Mouse (Mus musculus) cerebellum, adult 9-10 months (tissue): ENCODE measurements around the gene Wnk3.
"Not testable (repeated sequence)": the region's sequence is repeated elsewhere in the genome, so short reads cannot be mapped to it uniquely, and the experiment has no call there.

Experiments used
- DNase-seq: peaks from one replicate; pipeline ENCODE4 v3.0.0; 2022

The Wnk3 gene

GRCm38 (mm10) chrX:151197778-151198177 lies at the start of gene Wnk3:
Wnk3 (plus strand) TSS chrX:151198078.
- DNase-seq = no peak

DNA sequence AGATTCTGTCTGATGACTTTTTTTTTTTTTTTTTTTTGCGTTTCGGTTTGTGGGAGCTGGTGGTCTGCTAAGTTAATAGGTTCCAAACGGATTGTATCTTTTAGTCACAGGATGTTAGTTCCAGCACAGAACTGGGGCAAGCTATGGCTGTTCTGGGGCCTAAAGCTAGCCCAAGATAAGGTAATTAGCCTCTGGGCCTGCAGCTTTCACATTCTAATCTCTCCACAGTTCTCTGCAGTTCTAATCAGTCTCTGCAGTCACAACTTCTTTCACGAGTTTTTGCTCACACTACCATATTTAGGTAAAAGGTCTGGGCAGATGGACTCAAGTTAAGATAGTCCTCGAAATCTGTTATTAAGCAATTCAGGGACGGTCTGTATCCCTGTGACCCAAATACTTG lies 39.5 kb upstream of the Wnk3 start:
- no peak for DNase-seq

- peak; percentile 79 for DNase-seq
These were observed 29.3 kb upstream of the Wnk3 start for GRCm38 (mm10) chrX:151168438-151169131.

DNA sequence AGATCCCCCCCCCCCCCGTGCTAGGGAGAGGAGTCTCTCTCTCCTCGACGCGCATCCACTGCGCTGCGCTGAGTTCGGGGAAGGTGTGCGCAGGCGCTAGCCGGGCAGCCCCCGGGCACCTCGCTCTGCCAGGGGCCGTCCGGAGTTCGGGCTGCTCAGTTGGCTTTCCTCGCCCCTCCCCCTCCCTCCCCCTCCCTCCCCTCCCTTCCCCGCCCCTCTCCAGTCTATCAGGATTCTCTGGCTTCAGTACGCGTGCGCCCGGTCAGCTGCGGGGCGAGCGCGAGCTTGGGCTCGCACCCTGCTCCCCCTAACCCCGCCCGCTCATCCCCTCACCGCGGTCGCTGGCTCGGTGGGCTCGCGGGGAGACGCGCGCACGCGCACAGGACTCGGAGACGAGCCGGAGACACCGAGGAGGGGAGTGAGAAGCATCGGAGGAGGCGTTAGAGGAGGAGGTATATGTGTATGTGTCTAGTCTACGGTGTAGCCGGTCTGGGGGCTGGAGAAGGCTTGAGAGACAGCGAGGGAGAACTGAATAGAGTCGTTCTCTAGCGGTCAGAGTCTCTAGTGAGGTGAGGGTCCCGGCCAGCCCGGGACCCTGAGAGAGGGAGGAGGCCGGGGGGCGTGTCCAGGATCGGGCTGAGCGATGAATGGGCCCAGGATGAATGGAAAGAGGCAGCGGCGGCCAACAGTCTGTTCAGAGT lies 28.5 kb upstream of the Wnk3 start:
- peak; percentile 76 for DNase-seq

DNA sequence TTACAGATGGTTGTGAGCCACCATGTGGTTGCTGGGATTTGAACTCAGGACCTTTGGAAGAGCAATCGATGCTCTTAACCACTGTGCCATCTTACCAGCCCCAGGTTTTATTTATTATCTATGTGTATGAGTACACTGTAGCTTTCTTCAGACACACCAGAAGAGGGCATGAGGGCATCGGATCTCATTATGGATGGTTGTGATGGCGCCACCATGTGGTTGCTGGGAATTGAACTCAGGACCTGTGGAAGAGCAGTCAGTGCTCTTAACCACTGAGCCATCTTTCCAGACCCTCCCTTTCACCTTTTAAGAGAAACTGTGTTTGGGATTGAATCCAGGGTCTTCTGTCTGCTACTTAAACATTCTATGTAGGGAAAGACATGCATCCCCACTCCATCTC lies 24.7 kb upstream of the Wnk3 start:
- DNase-seq = not testable (repeated sequence)

DNA sequence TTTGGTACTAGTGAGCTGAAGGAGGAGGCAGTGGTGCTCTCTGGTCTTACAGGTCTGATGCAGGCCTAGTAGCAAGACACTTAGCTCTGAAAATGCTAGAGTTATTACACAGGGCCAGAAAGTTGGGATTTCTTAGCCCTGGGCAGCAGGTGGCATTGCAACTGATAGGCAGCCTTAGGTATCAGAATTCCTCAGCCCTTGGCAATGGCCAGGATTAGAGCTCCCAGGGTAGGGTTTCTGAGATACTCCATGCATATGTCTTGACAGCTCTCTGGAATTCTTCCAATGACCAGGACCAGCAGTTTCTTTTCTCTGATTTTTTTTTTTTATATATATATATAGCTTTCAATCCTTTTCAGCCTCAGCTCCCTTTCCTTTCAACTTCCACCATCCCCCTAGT lies 100.5 kb downstream of the Wnk3 start:
- no peak for DNase-seq

DNA sequence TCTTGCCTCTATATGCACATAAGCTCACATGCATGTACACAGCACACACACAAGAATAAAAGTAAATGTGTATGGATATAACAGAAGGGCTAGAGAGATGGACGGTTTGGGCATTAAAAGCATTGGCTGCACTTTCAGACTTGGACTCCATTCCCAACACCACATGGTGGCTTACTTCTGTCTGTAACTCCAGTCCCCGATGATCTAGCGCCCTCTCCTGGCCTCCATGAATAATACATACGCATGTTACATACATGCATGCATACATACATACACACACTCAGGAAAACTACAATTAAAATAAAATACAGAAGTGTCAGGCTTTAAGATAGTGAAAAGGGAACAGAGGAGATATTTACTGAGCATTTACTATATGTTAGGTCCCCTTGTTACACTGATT lies 115.9 kb downstream of the Wnk3 start:
- DNase-seq = no peak

DNA sequence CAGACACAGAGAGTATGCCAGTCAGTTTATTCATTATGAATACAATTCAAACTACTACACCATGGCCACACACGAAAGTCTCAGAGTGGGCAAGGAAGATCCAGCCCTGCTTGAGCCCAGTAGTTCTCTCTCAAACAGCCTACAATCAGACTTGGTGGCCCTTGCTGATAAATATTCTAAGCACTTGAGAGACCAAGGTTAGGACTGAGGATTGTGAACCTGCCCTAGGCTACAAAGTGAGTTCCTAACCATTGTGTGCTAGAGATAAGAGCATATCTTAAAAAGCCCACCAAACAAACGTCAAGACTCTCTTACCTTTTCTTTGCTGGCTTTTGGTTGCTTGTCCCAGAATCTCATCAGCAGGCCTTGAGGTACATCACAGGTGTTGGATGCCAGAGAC lies 135.7 kb downstream of the Wnk3 start:
- DNase-seq = no peak

DNA sequence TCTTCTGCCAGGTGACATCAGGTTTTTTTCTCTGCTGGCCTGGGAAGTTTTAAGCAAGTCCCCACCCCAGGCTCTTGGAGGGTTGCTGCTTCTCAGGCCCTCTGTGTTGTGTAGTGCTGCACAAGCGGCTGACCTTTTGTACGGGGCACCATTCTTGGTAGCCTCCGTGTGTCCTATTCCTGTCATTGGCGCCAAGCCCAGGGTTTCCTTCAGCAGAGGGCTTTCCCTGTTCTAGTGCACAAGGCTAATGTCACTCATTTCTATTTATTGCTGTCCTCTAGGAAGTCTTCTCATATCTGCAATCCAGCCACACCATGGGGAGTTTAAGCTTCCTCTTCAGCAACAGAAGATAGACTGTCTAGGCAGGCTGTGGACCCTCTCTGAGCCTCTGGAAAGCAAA lies 139.9 kb downstream of the Wnk3 start:
- DNase-seq = no peak

- DNase-seq = peak; percentile 83
These were observed 146.1 kb downstream of the Wnk3 start, which contains the start of gene Fam120c for GRCm38 (mm10) chrX:151343761-151344500. Fam120c (plus strand) TSS chrX:151344175.

DNA sequence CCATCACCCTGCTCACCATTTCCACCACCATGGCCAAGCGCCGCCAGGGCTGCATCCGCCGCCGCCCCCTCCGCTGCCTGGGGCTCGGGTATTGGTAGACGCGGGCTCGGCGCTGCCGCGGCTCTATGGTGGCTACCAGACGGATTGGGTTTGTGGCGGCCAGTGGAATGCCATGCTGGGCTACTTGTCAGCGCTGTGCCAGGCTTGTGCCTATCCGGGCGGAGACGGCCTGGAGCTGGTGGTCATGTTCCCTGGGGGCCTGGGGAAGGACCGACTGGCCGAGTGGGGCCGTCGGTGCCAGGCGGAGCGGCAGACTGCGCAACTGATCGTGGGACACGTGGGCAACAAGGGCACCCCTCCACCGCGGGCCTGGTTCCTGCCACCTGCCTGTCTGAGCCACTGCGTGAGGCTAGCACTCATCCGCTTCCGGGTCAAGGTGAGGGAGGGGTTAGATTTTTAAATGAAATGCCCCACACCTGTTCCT lies 146.7 kb downstream of the Wnk3 start:
- DNase-seq = peak; percentile 67

GRCm38 (mm10) chrX:151345333-151346125 lies 147.7 kb downstream of the Wnk3 start:
- peak; percentile 37 for DNase-seq

- no peak for DNase-seq
These were observed 149.4 kb downstream of the Wnk3 start for GRCm38 (mm10) chrX:151347278-151347677.

GRCm38 (mm10) chrX:151349322-151349721 lies 151.4 kb downstream of the Wnk3 start:
- DNase-seq = no peak
